Mouse (Mus musculus) kidney, adult 2 months (tissue): ENCODE measurements around the gene Ephb4. TPM values are rescaled to one million over a fixed set of nuclear protein-coding genes. Genes with fewer than 3 reads are reported as not detected.
A peak's percentile ranks its signal among the peaks of the same experiment; 100 is the strongest.

ENCODE experiments used
- DNase-seq: peaks from one replicate; pipeline ENCODE4 v3.0.0; 2021
- H3K27ac ChIP-seq: fragments of 200-500 bp; 2 replicates; pipeline ENCODE4 v1.5.1; 2012; ENCODE audit warnings: low read depth, low read length, control low read depth, inconsistent platforms; ENCODE audit not compliant: insufficient read depth
- H3K27me3 ChIP-seq: fragments of 200-500 bp; replicated peaks from 2 replicates; pipeline ENCODE4 v1.6.1; 2012; ENCODE audit warnings: mild to moderate bottlenecking, moderate library complexity, low read length, inconsistent platforms; ENCODE audit not compliant: control insufficient read depth, insufficient read depth
- H3K36me3 ChIP-seq: fragments of 200-500 bp; 2 replicates; pipeline ENCODE4 v1.6.1; 2012; ENCODE audit warnings: mild to moderate bottlenecking, moderate library complexity, low read length, inconsistent platforms; ENCODE audit not compliant: control insufficient read depth, insufficient read depth
- H3K4me1 ChIP-seq: fragments of 200-500 bp; 2 replicates; pipeline ENCODE4 v1.6.1; 2011; ENCODE audit warnings: low read length; ENCODE audit not compliant: control insufficient read depth, insufficient read depth
- H3K4me3 ChIP-seq: fragments of 200-500 bp; 2 replicates; pipeline ENCODE4 v1.5.1; 2011; ENCODE audit warnings: mild to moderate bottlenecking, low read depth, low read length, control low read depth; ENCODE audit not compliant: insufficient read depth
- CTCF ChIP-seq: fragments of 200-500 bp; conservative IDR thresholded peaks from 2 replicates; pipeline ENCODE4 v1.5.1; 2011; ENCODE audit warnings: low read depth, mild to moderate bottlenecking, control low read depth, low read length, moderate library complexity, mixed read lengths; ENCODE audit not compliant: insufficient read depth, insufficient read length
- POLR2A ChIP-seq: fragments of 200-500 bp; IDR thresholded peaks from one replicate; pipeline ENCODE4 v1.6.1; 2011; ENCODE audit warnings: low read depth, low read length, control low read depth
- WGBS: fragments of 180-500 bp; shearing (Covaris S2); methylation state at CpG from one replicate; pipeline ENCODE4 v1.1.7; 2018; 5-methylcytosine and 5-hydroxymethylcytosine counted together
- polyA plus RNA-seq: library from polyadenylated mRNA; depleted of rRNA; stranded (reverse); fragments of >200 nt; gene quantifications from 2 replicates; pipeline ENCODE4 v1.2.3, GENCODE M21; 2012

Ephb4 gene
- polyA plus RNA-seq, 1 experiment: 49.1 TPM

GRCm38 (mm10) chr5:137337190-137337589 lies 12.7 kb upstream of the Ephb4 start:
- no peaks in the 10 kb centered on the region for H3K27me3 ChIP-seq
- H3K4me1 ChIP-seq: peaks cover 10% of the 10 kb centered on the region; the same call in 1 of the 2 replicates
- H3K36me3 ChIP-seq: no peaks in the 10 kb centered on the region
- DNase-seq: no peak
- no peak overlapping the region for H3K4me3 ChIP-seq
- H3K27ac ChIP-seq: no peak overlapping the region
- TF ChIP-seq CTCF (no peak), POLR2A (no peak)
- WGBS: 45% methylated on average over 8 of the region's 8 CpGs

- H3K27ac ChIP-seq: peak overlapping the region; percentile 96
Observed at GRCm38 (mm10) chr5:137338256-137338655, 11.7 kb upstream of the Ephb4 start.

GRCm38 (mm10) chr5:137338663-137339289 lies 11.1 kb upstream of the Ephb4 start:
- 2% methylated on average over 11 of the region's 11 CpGs for WGBS
- Histone ChIP-seq H3K27ac (peak overlapping the region; percentile 96), H3K36me3 (no peaks in the 10 kb centered on the region), H3K27me3 (no peaks in the 10 kb centered on the region), H3K4me1 (peaks cover 10% of the 10 kb centered on the region; the same call in 1 of the 2 replicates), H3K4me3 (peak overlapping the region; percentile 80)
- DNase-seq: peak; percentile 85
- TF ChIP-seq POLR2A (no peak), CTCF (no peak)

More at GRCm38 (mm10) chr5:137338256-137338655, 11.7 kb upstream of the Ephb4 start:
- Histone ChIP-seq H3K4me3 (peak overlapping the region; percentile 80), H3K36me3 (no peaks in the 10 kb centered on the region), H3K27me3 (no peaks in the 10 kb centered on the region), H3K4me1 (peaks cover 10% of the 10 kb centered on the region; the same call in 1 of the 2 replicates)
- peak; percentile 96 for DNase-seq
- under 1% methylated on average over 19 of the region's 19 CpGs for WGBS
- TF ChIP-seq CTCF: no peak
- peak; percentile 69 for TF ChIP-seq POLR2A

GRCm38 (mm10) chr5:137339290-137339979 lies 10.5 kb upstream of the Ephb4 start:
- peak overlapping the region; percentile 96 for H3K27ac ChIP-seq
- H3K4me3 ChIP-seq: peak overlapping the region; percentile 80
- H3K36me3 ChIP-seq: no peaks in the 10 kb centered on the region
- H3K4me1 ChIP-seq: peaks cover 10% of the 10 kb centered on the region; the same call in 1 of the 2 replicates
- no peaks in the 10 kb centered on the region for H3K27me3 ChIP-seq
- TF ChIP-seq CTCF (no peak), POLR2A (no peak)
- peak; percentile 84 for DNase-seq
- WGBS: 26% methylated on average over 22 of the region's 22 CpGs

GRCm38 (mm10) chr5:137340222-137340621 lies 9.7 kb upstream of the Ephb4 start:
- H3K27me3 ChIP-seq: no peaks in the 10 kb centered on the region
- WGBS: 70% methylated on average over 6 of the region's 6 CpGs
- H3K27ac ChIP-seq: peak overlapping the region; percentile 96

GRCm38 (mm10) chr5:137342407-137343012 lies 7.4 kb upstream of the Ephb4 start:
- no peak for DNase-seq
- Histone ChIP-seq H3K4me3 (no peak overlapping the region), H3K27ac (no peak overlapping the region), H3K36me3 (no peaks in the 10 kb centered on the region), H3K4me1 (peaks cover 16% of the 10 kb centered on the region; the same call in 1 of the 2 replicates), H3K27me3 (no peaks in the 10 kb centered on the region)
- 60% methylated on average over 7 of the region's 7 CpGs for WGBS
- TF ChIP-seq CTCF: no peak
- TF ChIP-seq POLR2A: no peak

More at GRCm38 (mm10) chr5:137340222-137340621, 9.7 kb upstream of the Ephb4 start:
- Histone ChIP-seq H3K36me3 (no peaks in the 10 kb centered on the region), H3K4me3 (no peak overlapping the region), H3K4me1 (peaks cover 11% of the 10 kb centered on the region; the same call in 1 of the 2 replicates)
- DNase-seq: no peak
- no peak for TF ChIP-seq POLR2A
- no peak for TF ChIP-seq CTCF

- H3K4me1 ChIP-seq: peaks cover 17% of the 10 kb centered on the region; the same call in 1 of the 2 replicates
- no peak overlapping the region for H3K4me3 ChIP-seq
- H3K27me3 ChIP-seq: no peaks in the 10 kb centered on the region
- no peak for TF ChIP-seq CTCF
- TF ChIP-seq POLR2A: no peak
- WGBS: 97% methylated on average over 5 of the region's 5 CpGs
- no peaks in the 10 kb centered on the region for H3K36me3 ChIP-seq
- DNase-seq: no peak
- no peak overlapping the region for H3K27ac ChIP-seq
Observed at GRCm38 (mm10) chr5:137343412-137343811, 6.5 kb upstream of the Ephb4 start.
